Mouse (Mus musculus): Measurements from ENCODE around the gene Vapa. TPM values are rescaled to one million over a fixed set of nuclear protein-coding genes. Genes with fewer than 3 reads are reported as not detected.

Vapa gene
- total and polyA plus RNA-seq, 2 experiments from 2014 or later, result 97.4 to 296 TPM

DNA sequence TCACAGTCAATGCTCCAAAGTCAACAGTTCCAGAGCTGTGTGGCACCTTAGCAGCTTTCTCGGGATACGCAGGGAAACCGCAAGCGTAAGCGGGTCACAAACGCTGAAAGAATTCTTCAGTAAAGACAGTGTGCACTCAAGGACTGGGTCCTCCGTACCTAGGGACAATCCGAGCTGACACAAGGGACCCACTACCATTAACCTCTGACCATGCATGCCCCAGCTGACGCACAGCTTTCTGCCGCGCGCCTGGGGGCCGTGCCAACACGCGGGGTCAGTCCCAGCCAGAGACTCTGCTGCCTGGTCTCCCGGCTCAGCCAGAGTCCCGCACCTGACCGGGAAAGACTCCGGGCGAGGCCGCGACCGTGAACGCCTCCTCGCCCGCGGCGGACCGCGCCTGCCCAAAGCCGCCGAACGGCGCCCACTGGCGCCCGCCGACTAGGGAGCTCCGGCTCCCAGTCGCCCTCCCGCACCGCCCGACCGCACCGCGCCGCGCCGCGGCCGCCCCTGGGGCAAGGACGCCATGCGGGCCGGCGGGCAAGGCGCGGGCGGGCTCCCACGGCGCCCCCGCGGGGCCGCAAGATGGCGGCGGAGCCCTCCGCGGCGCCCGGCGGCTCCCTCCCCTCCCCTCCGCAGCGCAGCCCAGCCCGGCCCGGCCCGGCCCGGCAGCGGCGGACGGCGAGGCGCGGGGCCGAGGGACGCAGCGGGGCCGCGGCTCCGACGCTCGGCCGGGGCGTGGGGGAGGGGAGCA is 789 bp downstream of the Vapa start:
- H3K9me3 ChIP-seq (ENCODE audit: low read length), result no peaks in the 10 kb centered on the region
- DNase-seq (ENCODE audit: low spot score) (peak; percentile 54), ATAC-seq (peak; percentile 41)
- WGBS, result 0% methylated on average over 40 of the region's 91 CpGs
- no peaks in the 10 kb centered on the region for H3K36me3 ChIP-seq (ENCODE audit: insufficient read depth, low read length)
- peaks cover 10% of the 10 kb centered on the region; the same call in 1 of the 2 replicates for H3K4me1 ChIP-seq (ENCODE audit: insufficient read depth, low read length)
- peak overlapping the region; percentile 71 for H3K4me2 ChIP-seq (ENCODE audit: low read depth, low read length)
- peak overlapping the region; percentile 100 for H3K27ac ChIP-seq
- TF ChIP-seq CTCF (IDR thresholded peaks at IDR 0.05; ENCODE audit: low read depth), result no peak
- H3K9ac ChIP-seq (replicated peaks; ENCODE audit: low read length), result peak overlapping the region; percentile 99
- H3K4me3 ChIP-seq (ENCODE audit: low read length), result peak overlapping the region; percentile 99
- H3K27me3 ChIP-seq (ENCODE audit: insufficient read depth, low read length), result no peaks in the 10 kb centered on the region

DNA sequence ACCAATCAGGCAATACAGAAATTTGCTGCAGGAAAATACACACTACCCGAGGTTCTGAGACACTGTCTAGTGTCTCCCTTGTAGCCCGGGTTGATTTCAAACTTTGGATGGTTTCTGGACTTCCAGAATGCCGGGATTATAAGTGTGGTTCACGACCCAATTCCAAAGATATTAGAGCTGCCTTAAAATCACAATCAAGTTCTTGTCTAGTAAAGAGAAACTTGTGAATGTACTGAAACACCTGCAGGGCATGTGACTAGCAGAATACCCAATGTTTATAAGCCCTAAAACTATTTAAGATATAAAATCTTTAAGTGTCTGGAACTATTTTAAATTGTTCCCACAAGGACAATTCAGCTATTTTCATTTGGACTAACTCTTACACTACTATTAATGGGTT is 1.6 kb downstream of the Vapa start:
- Histone ChIP-seq H3K4me3 (ENCODE audit: low read length) (peak overlapping the region; percentile 99), H3K27me3 (ENCODE audit: insufficient read depth, low read length) (no peaks in the 10 kb centered on the region), H3K9me3 (ENCODE audit: low read length) (no peaks in the 10 kb centered on the region), H3K4me1 (ENCODE audit: insufficient read depth, low read length) (peaks cover 10% of the 10 kb centered on the region; the same call in 1 of the 2 replicates), H3K4me2 (ENCODE audit: low read depth, low read length) (peak overlapping the region; percentile 71), H3K9ac (replicated peaks; ENCODE audit: low read length) (peak overlapping the region; percentile 99; the same call in 1 of the 2 replicates), H3K27ac (no peak overlapping the region), H3K36me3 (ENCODE audit: insufficient read depth, low read length) (no peaks in the 10 kb centered on the region)
- no peak for DNase-seq (ENCODE audit: low spot score)
- ATAC-seq, result no peak
- WGBS, result 2% methylated on average over 4 of the region's 4 CpGs
- TF ChIP-seq CTCF (IDR thresholded peaks at IDR 0.05; ENCODE audit: low read depth), result no peak

DNA sequence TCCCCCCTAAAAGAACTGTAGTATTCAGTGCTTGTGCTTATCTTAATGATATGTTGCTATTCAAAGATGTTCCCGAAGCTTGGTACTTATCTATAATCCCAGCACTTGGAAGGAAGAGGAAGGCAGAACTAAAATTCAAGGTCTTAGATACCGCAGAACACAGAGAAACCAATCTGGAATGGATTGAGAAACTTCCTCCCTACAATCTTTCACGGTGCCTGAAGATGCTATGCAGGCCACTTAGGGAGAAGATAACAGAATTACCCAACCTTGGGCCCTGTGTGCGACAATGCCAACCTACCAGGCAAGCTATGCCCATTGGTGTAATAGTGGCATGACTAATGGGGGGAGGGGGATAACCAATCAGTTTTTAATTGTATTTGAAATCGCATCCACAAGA is 4.6 kb downstream of the Vapa start:
- Histone ChIP-seq H3K4me2 (ENCODE audit: low read depth, low read length) (no peak overlapping the region), H3K9me3 (ENCODE audit: low read length) (no peaks in the 10 kb centered on the region), H3K4me3 (ENCODE audit: low read length) (no peak overlapping the region), H3K9ac (replicated peaks; ENCODE audit: low read length) (no peak overlapping the region), H3K4me1 (ENCODE audit: insufficient read depth, low read length) (peaks cover 10% of the 10 kb centered on the region; the same call in 1 of the 2 replicates), H3K36me3 (ENCODE audit: insufficient read depth, low read length) (no peaks in the 10 kb centered on the region), H3K27ac (no peak overlapping the region), H3K27me3 (ENCODE audit: insufficient read depth, low read length) (no peaks in the 10 kb centered on the region)
- DNase-seq (ENCODE audit: low spot score), result no peak
- no peak for ATAC-seq
- 72% methylated on average over 5 of the region's 5 CpGs for WGBS
- TF ChIP-seq CTCF (IDR thresholded peaks at IDR 0.05; ENCODE audit: low read depth), result no peak

DNA sequence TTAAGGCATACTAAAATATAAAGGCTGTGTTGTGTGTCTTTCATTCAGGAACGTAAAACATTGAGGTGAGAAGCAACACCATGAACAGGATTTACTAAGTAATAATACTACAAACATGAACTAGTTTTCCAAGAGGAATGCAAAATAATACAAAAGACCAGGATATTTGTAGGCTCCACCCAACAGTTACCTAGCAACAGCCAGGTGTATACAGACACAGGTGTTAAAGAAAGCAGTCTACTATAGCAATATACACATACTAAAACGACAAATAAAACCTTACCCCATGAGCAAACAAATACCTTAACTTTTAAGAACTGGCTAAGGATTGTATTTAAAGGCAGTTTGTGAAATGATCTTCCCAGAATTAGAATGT is 5.1 kb downstream of the Vapa start:
- no peaks in the 10 kb centered on the region for H3K36me3 ChIP-seq (ENCODE audit: insufficient read depth, low read length)
- no peaks in the 10 kb centered on the region for H3K9me3 ChIP-seq (ENCODE audit: low read length)
- DNase-seq (ENCODE audit: low spot score) (no peak), ATAC-seq (no peak)
- 87% methylated on average over 2 of the region's 2 CpGs for WGBS
- H3K4me3 ChIP-seq (ENCODE audit: low read length), result no peak overlapping the region
- no peak overlapping the region for H3K27ac ChIP-seq
- H3K4me2 ChIP-seq (ENCODE audit: low read depth, low read length), result no peak overlapping the region
- peaks cover 10% of the 10 kb centered on the region; the same call in 1 of the 2 replicates for H3K4me1 ChIP-seq (ENCODE audit: insufficient read depth, low read length)
- H3K27me3 ChIP-seq (ENCODE audit: insufficient read depth, low read length), result no peaks in the 10 kb centered on the region
- no peak overlapping the region for H3K9ac ChIP-seq (replicated peaks; ENCODE audit: low read length)
- TF ChIP-seq CTCF (IDR thresholded peaks at IDR 0.05; ENCODE audit: low read depth), result no peak

DNA sequence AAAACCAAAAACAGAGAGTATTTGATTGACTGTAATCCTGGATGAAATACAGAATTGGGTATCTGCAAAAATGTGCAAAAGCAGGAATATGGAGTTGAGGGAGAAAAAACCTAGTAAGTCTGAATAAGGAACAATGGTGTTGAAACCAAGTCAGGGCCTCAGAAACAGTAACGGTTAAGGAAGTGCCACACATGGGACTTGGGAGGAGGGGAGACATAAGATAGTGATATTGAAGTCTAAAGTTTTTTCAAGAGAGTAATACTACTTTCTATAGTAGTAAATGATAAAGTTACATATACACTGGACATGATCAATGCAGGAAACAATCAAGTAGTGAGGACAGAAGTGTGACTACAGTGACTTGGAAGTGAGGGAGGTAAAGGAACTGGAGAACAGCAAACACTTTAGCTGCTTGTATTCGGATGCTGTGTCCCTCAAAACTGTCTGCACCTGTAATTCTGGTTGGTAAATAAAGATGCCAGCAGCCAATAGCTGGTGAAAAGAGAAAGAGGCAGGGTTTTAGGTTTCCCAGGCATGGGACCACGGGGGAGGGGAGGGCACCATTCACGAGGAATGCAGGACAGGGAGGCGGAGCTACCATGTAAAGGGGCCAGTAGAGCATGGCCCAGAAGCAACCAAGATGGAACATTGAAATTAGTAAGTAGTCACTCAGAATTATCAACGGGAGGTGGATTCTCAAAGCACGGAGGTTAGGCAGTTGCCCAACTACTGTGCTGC is 5.6 kb downstream of the Vapa start:
- H3K27me3 ChIP-seq (ENCODE audit: insufficient read depth, low read length), result no peaks in the 10 kb centered on the region
- 0 out of 2 replicates have a peak overlapping the region, but pooled peaks have one; percentile 3 for H3K4me2 ChIP-seq (ENCODE audit: low read depth, low read length)
- no peak for ATAC-seq
- peaks cover 10% of the 10 kb centered on the region; the same call in 1 of the 2 replicates for H3K4me1 ChIP-seq (ENCODE audit: insufficient read depth, low read length)
- H3K9me3 ChIP-seq (ENCODE audit: low read length), result no peaks in the 10 kb centered on the region
- H3K9ac ChIP-seq (replicated peaks; ENCODE audit: low read length), result no peak overlapping the region
- no peaks in the 10 kb centered on the region for H3K36me3 ChIP-seq (ENCODE audit: insufficient read depth, low read length)
- no peak overlapping the region for H3K4me3 ChIP-seq (ENCODE audit: low read length)
- WGBS, result 41% methylated on average over 7 of the region's 7 CpGs
- DNase-seq (ENCODE audit: low spot score), result no peak
- no peak for TF ChIP-seq CTCF (IDR thresholded peaks at IDR 0.05; ENCODE audit: low read depth)
- H3K27ac ChIP-seq, result no peak overlapping the region

DNA sequence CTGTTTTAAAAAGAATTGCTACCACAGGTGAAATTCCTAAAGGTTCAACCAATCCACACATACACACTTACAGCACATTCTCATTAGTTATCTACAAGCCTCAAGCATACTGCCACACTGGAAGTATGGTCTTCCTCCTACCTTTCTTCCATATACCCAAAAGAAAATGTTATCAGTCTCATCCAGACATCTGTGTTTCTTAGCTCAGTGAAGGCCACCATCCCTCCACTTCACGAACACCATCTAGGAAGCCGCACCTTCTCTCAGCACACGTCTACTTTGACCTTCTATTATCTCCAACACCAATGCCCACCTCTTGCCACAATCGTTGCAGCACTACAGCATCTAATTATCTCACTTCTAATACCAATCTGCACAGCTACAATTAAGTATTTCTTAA is 7.3 kb downstream of the Vapa start:
- Histone ChIP-seq H3K36me3 (ENCODE audit: insufficient read depth, low read length) (no peaks in the 10 kb centered on the region), H3K4me2 (ENCODE audit: low read depth, low read length) (no peak overlapping the region), H3K4me3 (ENCODE audit: low read length) (no peak overlapping the region), H3K27ac (no peak overlapping the region), H3K4me1 (ENCODE audit: insufficient read depth, low read length) (peaks cover 10% of the 10 kb centered on the region; the same call in 1 of the 2 replicates), H3K27me3 (ENCODE audit: insufficient read depth, low read length) (no peaks in the 10 kb centered on the region), H3K9ac (replicated peaks; ENCODE audit: low read length) (no peak overlapping the region), H3K9me3 (ENCODE audit: low read length) (no peaks in the 10 kb centered on the region)
- ATAC-seq (no peak), DNase-seq (ENCODE audit: low spot score) (no peak)
- no peak for TF ChIP-seq CTCF (IDR thresholded peaks at IDR 0.05; ENCODE audit: low read depth)
- 78% methylated on average over 4 of the region's 4 CpGs for WGBS
